Mouse (Mus musculus): Measurements from ENCODE around the gene Rnd3. TPM values are rescaled to one million over a fixed set of nuclear protein-coding genes. Genes with fewer than 3 reads are reported as not detected.

Gene Rnd3
- polyA plus RNA-seq, 1 experiment from 2014 or later, result 250 TPM

DNA sequence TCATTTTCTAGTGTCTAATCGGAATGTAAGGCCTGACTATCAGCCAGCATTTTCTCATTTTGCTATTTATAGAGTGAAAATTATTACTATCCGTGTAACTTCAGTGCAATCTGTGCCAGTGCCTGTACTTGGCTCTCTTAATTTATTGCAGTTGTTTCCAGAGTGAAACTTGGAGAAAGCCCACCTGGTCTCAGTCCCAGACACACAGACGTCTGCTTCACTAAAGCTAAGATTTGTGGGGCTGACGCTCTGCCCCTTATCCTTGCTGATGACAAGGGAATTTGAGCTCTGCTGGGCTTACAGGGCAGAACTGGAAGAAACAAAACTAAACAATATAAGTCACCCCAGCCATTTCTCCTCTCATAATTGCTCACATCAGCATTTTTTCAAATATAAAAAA, 47.7 kb downstream of the Rnd3 start:
- Histone ChIP-seq H3K36me3 (no peaks in the 10 kb centered on the region), H3K9ac (no peak overlapping the region), H3K27ac (no peak overlapping the region), H3K9me3 (no peaks in the 10 kb centered on the region), H3K27me3 (no peaks in the 10 kb centered on the region), H3K4me2 (no peak overlapping the region), H3K4me1 (replicated peaks) (peaks cover 7% of the 10 kb centered on the region), H3K4me3 (no peak overlapping the region)
- 70% methylated on average over 4 of the region's 4 CpGs for WGBS
- no peak for ATAC-seq (ENCODE audit: low FRiP score)

DNA sequence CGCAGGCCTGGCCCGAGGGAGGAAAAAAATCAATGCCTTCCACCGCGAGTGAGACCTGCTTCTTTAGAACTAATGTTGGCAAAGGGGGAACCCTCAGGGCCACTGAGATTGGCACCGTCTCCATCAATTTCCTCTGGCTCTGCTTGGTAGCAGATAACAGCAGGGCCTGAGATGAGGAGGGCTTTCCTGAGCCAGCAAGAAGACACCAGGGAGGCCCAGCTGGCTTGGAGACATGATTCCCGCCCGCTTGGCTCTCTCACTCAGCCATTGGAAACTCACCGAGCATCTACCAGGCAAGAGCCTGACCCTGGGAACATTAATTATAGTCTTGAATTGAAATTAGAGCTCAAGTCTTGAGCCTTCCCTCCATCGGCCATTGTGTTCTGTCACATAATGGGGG, 48.9 kb downstream of the Rnd3 start:
- 45% methylated on average over 9 of the region's 9 CpGs for WGBS
- Histone ChIP-seq H3K4me1 (replicated peaks) (peaks cover 7% of the 10 kb centered on the region), H3K4me2 (no peak overlapping the region), H3K9ac (no peak overlapping the region), H3K9me3 (no peaks in the 10 kb centered on the region), H3K36me3 (no peaks in the 10 kb centered on the region), H3K27ac (peak overlapping the region; percentile 44), H3K4me3 (no peak overlapping the region), H3K27me3 (no peaks in the 10 kb centered on the region)
- ATAC-seq (ENCODE audit: low FRiP score), result no peak

DNA sequence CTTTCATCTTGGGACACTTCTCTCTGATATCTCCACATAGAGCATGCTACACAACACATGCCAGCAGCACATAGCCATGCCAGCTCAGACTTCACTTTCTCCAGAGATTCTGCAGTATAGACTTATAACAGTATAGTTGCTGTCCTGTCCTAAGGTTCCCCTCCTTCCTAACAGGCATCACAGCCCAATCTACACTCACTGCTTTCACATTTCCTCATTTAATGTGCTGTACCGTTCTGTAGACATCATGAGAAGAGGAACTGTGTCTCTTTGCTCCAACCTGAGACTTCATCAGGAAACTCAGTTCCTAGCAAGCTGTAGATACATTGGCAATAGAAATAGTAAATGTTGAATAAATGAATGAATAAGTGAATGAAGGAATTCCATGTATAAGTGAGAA, 49.7 kb downstream of the Rnd3 start:
- Histone ChIP-seq H3K4me3 (no peak overlapping the region), H3K36me3 (no peaks in the 10 kb centered on the region), H3K9me3 (no peaks in the 10 kb centered on the region), H3K27me3 (no peaks in the 10 kb centered on the region), H3K4me2 (no peak overlapping the region), H3K4me1 (replicated peaks) (peaks cover 7% of the 10 kb centered on the region), H3K9ac (no peak overlapping the region), H3K27ac (no peak overlapping the region)
- no peak for ATAC-seq (ENCODE audit: low FRiP score)
- 91% methylated on average over 1 of the region's 1 CpGs for WGBS

DNA sequence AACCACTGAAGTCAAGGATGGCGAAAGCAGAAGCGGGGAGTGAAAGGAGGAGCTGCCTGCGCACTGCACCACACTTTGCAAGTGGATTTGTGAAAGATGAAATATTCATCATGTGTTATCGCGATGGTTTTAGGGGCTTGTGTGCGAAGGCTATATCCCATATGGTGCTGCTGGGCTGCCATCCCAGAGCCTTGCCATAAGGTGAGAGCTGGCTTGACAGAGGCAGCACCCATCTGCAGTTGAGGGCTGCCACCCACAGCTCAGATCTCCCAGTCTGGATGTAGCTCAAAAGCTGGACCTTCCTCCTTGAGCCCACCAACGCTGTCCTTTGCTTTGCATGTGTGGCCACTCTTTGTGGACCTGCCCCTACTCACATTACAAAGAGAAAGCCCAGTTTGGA, 58.2 kb downstream of the Rnd3 start:
- Histone ChIP-seq H3K4me3 (no peak overlapping the region), H3K27me3 (no peaks in the 10 kb centered on the region), H3K9me3 (no peaks in the 10 kb centered on the region), H3K4me1 (replicated peaks) (peaks cover 49% of the 10 kb centered on the region), H3K27ac (no peak overlapping the region), H3K9ac (no peak overlapping the region), H3K36me3 (no peaks in the 10 kb centered on the region), H3K4me2 (no peak overlapping the region)
- ATAC-seq (ENCODE audit: low FRiP score), result no peak
- WGBS, result 52% methylated on average over 7 of the region's 7 CpGs

DNA sequence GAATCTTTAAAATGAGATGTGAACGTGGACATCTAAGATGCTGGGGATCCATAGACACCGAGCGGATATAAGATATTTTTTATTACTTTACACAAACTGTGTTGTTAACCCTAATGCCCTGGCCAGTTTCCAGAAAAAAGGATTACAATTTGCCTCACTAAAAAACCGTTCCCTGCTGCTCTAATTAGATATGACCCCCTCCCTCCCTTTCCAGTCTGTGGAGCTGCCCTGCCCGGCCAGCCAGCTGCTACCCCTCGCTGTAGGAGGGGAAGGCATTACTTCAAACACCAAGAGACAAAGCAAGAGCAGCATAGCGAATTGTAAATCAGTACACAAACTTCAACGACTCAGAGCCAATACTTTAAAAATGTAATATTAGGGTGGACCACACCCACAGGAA, 58.9 kb downstream of the Rnd3 start:
- Histone ChIP-seq H3K4me3 (no peak overlapping the region), H3K27me3 (no peaks in the 10 kb centered on the region), H3K4me2 (no peak overlapping the region), H3K36me3 (no peaks in the 10 kb centered on the region), H3K9me3 (no peaks in the 10 kb centered on the region), H3K4me1 (replicated peaks) (peaks cover 54% of the 10 kb centered on the region), H3K9ac (no peak overlapping the region), H3K27ac (peak overlapping the region; percentile 41; the same call in 1 of the 2 replicates)
- ATAC-seq (ENCODE audit: low FRiP score), result no peak
- 13% methylated on average over 8 of the region's 8 CpGs for WGBS

DNA sequence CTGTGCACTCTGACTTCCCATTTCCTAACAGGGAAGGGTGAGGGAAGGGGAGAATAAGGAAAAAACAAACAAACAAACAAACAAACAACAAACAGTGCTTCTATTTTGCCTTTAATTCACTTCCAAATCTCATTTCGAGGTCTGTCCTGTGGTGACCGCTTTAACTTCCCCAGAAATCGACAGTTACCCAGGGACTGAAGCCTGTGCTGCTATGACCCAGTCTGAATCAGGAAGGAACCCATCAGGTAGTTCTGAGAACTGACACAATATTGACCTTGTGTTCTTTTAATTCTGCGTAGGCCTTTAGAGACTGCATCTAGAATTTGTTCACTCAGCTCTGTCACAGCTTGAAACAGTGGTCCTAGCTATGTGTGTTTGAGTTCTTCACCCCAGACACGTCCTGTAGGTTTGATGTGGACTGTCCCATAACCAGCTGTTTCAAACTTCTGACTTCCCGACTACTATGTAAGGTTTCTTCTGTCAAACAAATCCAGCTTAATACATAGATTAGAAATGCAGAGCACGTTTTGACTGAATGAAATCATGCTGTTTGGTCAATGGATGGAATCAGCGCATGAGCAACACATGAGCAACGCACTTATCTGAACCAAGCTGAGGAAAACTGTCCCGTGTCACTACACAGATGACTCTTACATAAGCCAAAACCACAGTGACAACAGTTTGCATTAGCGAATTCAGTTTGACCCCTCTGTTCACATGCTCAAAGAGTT, 59.9 kb downstream of the Rnd3 start:
- Histone ChIP-seq H3K27ac (no peak overlapping the region), H3K9ac (no peak overlapping the region), H3K27me3 (no peaks in the 10 kb centered on the region), H3K9me3 (no peaks in the 10 kb centered on the region), H3K4me3 (no peak overlapping the region), H3K4me2 (no peak overlapping the region), H3K4me1 (replicated peaks) (peaks cover 59% of the 10 kb centered on the region), H3K36me3 (no peaks in the 10 kb centered on the region)
- no peak for ATAC-seq (ENCODE audit: low FRiP score)
- WGBS, result 77% methylated on average over 11 of the region's 11 CpGs

DNA sequence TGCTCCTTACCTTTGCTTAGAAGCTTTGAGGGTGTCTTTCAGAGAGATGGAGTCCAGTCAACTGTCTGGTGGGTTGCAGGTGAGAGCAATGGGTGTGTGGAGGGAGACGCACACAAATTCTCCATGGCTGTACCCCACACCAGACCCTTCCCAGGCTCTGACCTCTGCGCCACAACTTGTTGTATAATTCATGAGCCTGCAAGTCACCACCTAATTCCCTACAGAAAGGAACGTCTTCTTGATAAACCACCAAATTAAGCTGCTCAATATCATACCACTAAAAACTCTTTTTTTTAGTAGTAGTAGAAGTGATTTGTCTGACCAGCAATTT, 60.8 kb downstream of the Rnd3 start:
- H3K4me3 ChIP-seq, result no peak overlapping the region
- peaks cover 64% of the 10 kb centered on the region for H3K4me1 ChIP-seq (replicated peaks)
- no peak for ATAC-seq (ENCODE audit: low FRiP score)
- peak overlapping the region; percentile 26; the same call in 1 of the 2 replicates for H3K4me2 ChIP-seq
- WGBS, result 6% methylated on average over 3 of the region's 3 CpGs
- H3K27ac ChIP-seq, result peak overlapping the region; percentile 83
- H3K9me3 ChIP-seq, result no peaks in the 10 kb centered on the region
- H3K36me3 ChIP-seq, result no peaks in the 10 kb centered on the region
- no peaks in the 10 kb centered on the region for H3K27me3 ChIP-seq
- no peak overlapping the region for H3K9ac ChIP-seq

DNA sequence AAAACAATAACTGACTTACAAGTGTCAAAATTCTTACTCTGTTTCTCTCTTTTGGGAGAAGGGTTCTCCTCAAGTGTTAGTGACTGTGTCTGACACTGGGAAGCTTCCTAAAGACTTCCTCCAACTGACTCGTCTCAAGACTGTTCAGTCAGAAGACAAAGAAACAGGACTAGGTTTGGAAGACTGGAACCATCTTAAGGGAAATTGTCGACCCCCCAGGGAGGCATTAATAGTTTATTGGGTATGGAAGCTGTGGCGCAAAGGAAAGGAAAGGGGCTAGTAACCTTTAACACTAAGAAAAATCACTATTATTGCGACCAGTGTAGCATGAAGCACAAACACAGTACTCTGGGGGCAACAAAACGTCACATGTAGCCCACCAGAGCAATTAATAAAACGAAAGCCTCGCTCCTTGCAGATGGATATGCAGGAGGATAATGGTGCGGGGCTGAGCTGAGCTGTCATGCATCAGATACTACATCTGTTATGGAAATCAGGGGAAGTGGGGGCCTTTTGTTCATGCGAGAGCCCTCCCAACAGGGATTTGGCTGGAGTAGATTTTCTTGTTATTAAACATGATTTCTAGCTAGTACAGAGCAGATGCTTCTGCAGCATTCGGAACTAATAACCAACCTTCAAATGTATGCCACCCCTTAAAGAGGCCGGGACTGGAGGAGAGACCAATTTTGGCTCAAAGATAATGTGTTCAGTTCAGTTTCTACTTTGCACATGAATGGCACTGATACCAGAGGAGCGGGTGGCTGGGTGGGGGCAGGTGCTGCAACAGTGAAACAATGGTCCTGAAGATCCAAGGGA, 61.4 kb downstream of the Rnd3 start:
- no peaks in the 10 kb centered on the region for H3K36me3 ChIP-seq
- peaks cover 70% of the 10 kb centered on the region for H3K4me1 ChIP-seq (replicated peaks)
- H3K4me2 ChIP-seq, result peak overlapping the region; percentile 26
- H3K9me3 ChIP-seq, result no peaks in the 10 kb centered on the region
- WGBS, result 14% methylated on average over 12 of the region's 12 CpGs
- H3K9ac ChIP-seq, result no peak overlapping the region
- no peaks in the 10 kb centered on the region for H3K27me3 ChIP-seq
- H3K4me3 ChIP-seq, result no peak overlapping the region
- H3K27ac ChIP-seq, result peak overlapping the region; percentile 83
- ATAC-seq (ENCODE audit: low FRiP score), result peak; percentile 85

DNA sequence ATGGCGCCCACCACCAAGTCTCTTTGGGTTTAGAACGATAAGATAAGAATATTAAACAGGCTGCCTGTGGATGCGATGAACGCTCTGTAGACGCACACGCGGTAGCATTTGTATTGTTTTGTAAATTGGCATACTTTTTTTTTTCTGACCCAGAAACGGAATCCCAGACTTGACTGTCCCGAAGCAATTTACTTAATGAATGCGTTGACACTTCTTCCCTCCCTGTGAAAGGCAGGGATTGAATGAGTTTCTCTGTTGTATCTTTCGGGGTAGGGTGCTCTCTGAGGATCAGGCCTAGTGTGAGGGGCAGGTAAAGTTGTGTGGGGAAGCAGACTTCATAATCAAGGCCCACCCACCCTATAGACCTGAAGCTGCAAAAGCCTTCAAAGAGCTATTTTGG, 63.8 kb downstream of the Rnd3 start:
- no peak overlapping the region for H3K9ac ChIP-seq
- peak overlapping the region; percentile 52; the same call in 1 of the 2 replicates for H3K27ac ChIP-seq
- WGBS, result 32% methylated on average over 11 of the region's 11 CpGs
- peaks cover 73% of the 10 kb centered on the region for H3K4me1 ChIP-seq (replicated peaks)
- no peak for ATAC-seq (ENCODE audit: low FRiP score)
- no peaks in the 10 kb centered on the region for H3K27me3 ChIP-seq
- no peak overlapping the region for H3K4me3 ChIP-seq
- no peaks in the 10 kb centered on the region for H3K9me3 ChIP-seq
- H3K4me2 ChIP-seq, result no peak overlapping the region
- no peaks in the 10 kb centered on the region for H3K36me3 ChIP-seq

DNA sequence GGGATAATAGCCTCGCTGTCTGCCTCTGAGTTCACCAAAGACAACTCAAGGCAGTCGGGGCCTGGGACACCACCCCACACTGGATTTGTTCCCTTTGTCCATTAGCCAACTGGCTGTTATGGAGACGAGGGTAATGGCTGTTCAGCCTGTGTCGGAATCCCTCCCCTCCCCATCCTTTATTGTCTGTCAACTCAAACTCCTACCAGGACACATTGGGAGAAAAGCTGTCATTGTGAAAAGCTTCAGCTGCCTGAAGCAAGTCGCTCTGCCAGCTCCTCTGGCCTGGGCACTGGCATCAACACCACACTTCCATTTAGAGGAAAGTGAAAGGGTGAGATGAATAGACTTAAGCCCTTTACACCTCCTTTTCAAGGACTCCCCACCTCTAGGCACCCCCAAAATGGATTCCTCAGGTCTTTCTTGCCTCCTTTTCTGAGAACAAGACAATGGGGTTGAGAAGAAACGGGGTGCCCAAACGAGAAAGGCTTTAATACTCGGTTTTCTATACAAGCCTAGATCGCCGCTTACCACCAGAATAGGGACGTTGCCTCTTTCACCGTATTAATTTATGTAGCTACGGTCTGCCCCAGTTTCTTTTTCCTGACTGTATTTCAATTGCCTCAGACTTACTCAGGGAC, 66.1 kb downstream of the Rnd3 start:
- 46% methylated on average over 13 of the region's 13 CpGs for WGBS
- Histone ChIP-seq H3K36me3 (no peaks in the 10 kb centered on the region), H3K4me2 (no peak overlapping the region), H3K9ac (no peak overlapping the region), H3K4me3 (no peak overlapping the region), H3K9me3 (no peaks in the 10 kb centered on the region), H3K27ac (peak overlapping the region; percentile 65), H3K4me1 (replicated peaks) (peaks cover 53% of the 10 kb centered on the region), H3K27me3 (no peaks in the 10 kb centered on the region)
- peak; percentile 85 for ATAC-seq (ENCODE audit: low FRiP score)

Measured in hindbrain, embryonic 13.5 days (tissue).